Mouse (Mus musculus): ENCODE measurements at regions not wholly inside any gene's neighbourhood (a gene's known extent, or its start where the extent isn't known, plus 50 kb on each side); places are given as distances from the start of the nearest gene placed in this dataset.

DNA sequence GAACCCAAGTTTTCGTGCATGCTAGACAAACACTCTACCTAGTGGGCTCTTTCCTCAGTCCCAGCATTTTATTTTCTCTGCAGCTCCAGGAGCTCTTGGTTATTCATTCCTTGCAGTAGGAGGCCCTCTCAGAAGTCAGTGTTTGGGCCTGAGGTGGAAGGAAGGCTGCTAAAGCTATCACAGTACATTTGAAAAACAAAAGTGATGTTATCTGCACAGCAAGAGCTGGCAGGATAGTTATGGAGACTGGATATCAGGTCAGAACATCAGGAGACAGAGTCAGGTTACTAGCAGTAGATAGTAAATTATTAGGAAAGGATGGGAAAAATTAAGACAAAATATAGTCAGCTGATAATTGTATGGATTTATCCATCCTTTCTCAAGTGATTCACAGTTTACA is 152.2 kb downstream of the Mtx2 start:
- DNase-seq (ENCODE audit: low spot score in 2 of 2) = no peak

DNA sequence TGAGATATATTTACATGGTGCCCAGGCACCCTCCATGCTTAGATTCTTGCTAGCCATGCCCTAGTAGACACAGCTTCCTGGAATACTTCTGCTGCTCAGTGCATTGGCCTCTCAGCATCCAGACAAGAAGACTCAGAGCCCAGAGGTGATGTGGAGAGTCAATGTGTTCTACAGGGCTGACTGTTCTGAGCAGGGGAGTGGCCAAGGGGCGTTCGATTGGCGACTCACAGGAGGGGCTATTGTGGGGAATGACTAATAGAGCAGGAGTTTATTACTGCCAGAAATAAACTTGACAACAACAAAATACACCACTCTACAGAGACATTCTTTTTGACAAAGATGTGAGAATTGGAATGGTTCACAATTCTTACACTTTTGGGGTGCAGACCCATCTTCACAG is 156.3 kb downstream of the Mtx2 start:
- no peak for DNase-seq (ENCODE audit: low spot score in 2 of 2)

GRCm38 (mm10) chr2:74993802-74994201 is 168.2 kb downstream of the Mtx2 start:
- no peak for DNase-seq (ENCODE audit: low spot score in 2 of 2)

GRCm38 (mm10) chr2:74994998-74995397 is 169.4 kb downstream of the Mtx2 start:
- no peak for DNase-seq (ENCODE audit: low spot score in 2 of 2)

DNA sequence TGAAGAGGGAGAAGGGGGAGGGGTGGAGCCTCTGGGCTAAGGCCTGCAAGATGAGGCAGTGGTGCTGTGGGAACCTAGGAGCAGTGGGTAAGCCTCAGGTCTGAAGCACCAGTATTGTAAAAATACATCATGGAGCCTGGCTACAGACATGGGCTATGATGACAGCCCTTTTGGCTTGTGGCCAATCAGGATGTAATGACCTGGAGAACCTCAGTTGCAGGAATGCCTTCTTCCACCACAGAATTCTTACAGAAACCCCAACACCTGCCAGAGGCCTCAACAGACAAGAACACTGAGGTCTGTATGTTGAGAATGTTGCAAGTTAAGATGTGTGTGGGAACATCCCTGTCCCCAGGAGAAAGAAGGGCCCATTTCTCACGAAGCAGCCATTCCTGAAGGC is 172.1 kb downstream of the Mtx2 start:
- DNase-seq (ENCODE audit: low spot score in 2 of 2) = no peak

GRCm38 (mm10) chr2:75000368-75000796 is 174.8 kb downstream of the Mtx2 start:
- DNase-seq (ENCODE audit: low spot score in 2 of 2) = no peak

GRCm38 (mm10) chr2:75002562-75002961 is 177.0 kb downstream of the Mtx2 start:
- DNase-seq (ENCODE audit: low spot score in 2 of 2) = no peak

GRCm38 (mm10) chr2:75008116-75008515 is 182.5 kb downstream of the Mtx2 start:
- no peak for DNase-seq (ENCODE audit: low spot score in 2 of 2)

DNA sequence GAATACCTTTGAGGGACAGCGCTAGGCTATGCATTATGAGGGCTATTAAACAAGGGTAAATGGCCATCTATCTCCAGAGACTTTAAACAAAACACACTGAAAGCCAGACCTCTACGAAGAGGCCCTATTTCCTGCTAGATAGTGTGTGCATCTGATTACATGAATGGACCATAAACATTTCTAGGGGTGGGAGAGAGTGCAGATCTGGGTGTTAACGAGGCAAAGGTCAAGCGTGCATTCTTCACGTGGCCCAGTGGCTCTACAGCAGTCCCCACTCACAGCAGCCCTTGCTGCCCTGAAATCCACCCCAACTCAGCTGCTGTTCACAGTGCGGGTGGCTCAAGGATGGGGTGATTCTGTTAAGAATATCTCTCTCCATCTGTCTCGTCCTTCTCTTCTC is 185.0 kb downstream of the Mtx2 start:
- no peak for DNase-seq (ENCODE audit: low spot score in 2 of 2)

DNA sequence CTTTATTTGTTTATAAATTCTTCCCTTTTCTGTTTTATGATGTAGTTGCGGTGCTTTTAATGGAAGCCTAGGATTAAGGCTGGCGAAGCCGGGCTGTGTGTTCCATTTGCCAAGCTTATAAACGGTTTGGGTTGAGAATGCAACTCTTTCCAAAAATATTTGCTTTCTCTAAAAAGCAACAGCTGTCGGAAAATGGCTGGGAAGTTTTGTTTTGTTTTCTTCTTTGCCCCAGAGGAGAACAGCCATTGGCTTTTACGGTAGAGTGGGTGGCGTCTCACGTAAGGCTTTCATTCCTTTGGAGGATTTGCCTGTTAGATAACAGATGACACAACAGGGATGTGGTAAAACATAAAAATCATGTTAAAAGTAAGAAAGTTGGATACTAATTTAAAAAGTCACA is 186.4 kb downstream of the Mtx2 start:
- DNase-seq (ENCODE audit: low spot score in 2 of 2) = no peak

DNA sequence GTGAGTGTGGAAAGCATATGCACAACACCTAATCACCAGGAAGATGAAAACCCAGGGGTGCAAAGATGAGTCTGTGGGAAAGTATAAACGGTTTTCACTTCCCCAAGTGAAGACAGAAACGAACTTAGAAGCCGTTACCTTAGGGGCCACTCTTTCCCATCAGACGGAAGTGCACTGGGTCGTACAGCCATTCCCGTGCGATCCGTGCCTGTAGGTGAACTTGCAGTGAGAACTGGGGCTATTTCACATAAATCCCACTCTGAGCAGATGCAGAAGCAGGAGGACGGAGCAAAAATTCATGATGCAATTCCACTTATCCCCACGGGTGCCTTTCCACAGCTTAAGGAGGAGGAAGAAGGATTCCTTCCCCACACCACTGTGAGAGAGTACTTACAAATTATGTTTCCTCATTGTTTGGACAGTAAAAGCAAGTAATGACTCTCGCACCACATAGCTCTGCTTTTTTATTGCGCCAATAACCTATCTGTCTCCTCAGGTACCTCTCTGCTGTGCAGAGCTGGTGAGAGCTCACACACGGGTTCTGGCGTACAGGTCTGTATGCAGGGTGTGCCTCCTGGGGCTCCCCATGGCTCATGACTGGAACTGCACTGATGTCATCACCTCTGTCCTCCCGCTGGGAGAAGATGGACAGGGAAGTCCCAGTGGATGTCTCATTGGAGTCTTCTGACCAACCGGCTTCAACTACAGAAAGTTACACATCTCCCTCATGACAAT is 189.6 kb downstream of the Mtx2 start:
- DNase-seq (ENCODE audit: low spot score in 2 of 2) = no peak

DNA sequence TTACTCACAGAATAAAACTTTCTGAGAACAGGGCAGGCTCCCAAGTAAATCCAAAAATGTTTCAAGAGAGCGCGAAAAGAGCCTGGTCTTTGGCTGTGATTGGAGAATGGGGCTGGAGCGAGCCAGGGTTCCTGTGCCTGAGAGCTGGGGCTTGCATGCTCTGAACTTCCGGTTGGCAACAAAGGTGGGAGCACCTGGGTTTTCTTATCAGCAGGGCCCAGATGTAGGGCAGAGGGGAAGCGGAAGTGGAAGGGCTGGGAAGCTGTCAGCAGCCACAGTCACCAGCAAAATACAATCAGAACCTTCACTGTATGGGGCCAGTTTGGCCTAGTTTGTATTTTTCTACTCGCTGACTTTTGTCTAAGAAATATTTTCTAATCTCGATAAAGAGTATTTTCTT is 193.9 kb downstream of the Mtx2 start:
- no peak for DNase-seq (ENCODE audit: low spot score in 2 of 2)

GRCm38 (mm10) chr2:75021639-75022038 is 196.0 kb downstream of the Mtx2 start:
- DNase-seq (ENCODE audit: low spot score in 2 of 2) = no peak

DNA sequence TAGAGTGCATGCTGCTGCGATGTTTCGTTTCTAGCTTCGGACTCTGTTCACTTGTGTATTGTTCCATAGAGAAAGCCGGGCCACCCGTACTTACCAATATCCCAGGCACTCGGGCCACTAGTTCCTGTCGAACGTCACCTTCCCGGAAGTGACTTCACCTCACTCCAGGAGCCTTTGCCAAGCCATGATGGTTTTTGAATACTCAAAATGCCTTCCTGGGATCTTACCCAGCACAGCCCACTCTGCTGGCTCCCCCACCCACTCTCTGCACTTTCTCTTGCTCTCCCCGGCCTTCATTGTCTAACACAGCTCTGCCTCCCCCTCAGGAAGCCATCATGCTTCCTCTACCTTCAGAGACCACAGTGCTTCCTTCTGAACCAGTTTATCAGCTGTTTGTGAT is 202.5 kb downstream of the Mtx2 start:
- no peak for DNase-seq (ENCODE audit: low spot score in 2 of 2)

GRCm38 (mm10) chr2:75029089-75029693 is 203.6 kb downstream of the Mtx2 start:
- no peak for DNase-seq (ENCODE audit: low spot score in 2 of 2)

DNA sequence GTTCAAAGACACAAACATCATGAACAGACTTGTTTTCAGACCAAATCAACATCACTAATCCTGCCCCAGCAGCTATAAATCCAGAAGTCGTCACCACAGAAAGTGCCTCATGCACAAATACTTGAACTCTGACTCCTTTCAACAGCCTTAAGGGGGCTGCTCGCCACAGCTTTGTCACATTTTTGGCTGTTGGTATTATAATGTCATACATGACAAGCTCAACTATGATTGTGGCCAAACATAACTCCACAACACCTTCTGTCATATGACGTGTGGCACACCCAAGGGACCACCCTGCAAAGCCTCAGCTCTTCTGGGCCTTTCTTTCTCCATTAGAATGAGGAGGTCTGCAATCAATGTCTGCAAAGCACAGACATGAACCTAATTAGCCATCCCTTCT is 209.1 kb downstream of the Mtx2 start:
- no peak for DNase-seq (ENCODE audit: low spot score in 2 of 2)

GRCm38 (mm10) chr2:75039066-75039465 is 213.5 kb downstream of the Mtx2 start:
- no peak for DNase-seq (ENCODE audit: low spot score in 2 of 2)

- DNase-seq (ENCODE audit: low spot score in 2 of 2) = no peak
Measured at GRCm38 (mm10) chr2:75046892-75047291, 221.3 kb downstream of the Mtx2 start.

- DNase-seq (ENCODE audit: low spot score in 2 of 2) = no peak
Measured at GRCm38 (mm10) chr2:75048071-75048470, 222.5 kb downstream of the Mtx2 start.

- DNase-seq (ENCODE audit: low spot score in 2 of 2) = no peak
Measured at GRCm38 (mm10) chr2:75054474-75055186, 229.0 kb downstream of the Mtx2 start.

GRCm38 (mm10) chr2:75055187-75055543 is 229.6 kb downstream of the Mtx2 start:
- peak in 1 of 2 experiments; percentile 20 for DNase-seq (ENCODE audit: low spot score in 2 of 2)

DNA sequence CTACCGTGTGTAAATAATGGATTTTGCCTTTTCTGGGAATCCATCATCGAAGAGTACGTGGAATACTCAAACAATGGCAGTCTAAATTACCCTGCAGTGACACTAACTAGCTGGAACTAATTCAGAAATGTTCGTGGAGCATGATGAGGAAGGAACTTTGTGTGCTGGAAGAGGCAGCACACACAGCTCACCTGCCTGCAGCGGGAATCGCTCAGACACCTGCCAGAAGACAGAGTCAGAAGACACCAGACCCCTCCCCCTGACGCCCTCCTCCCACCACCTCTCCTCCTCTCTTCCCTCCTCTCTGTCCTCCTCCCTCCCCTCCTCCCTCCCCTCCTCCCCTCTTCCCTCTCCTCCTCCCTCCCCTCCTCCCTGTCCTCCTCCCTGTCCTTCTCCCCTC is 235.4 kb downstream of the Mtx2 start:
- DNase-seq (ENCODE audit: low spot score in 2 of 2) = no peak

Data from frontal cortex, postnatal 25 days (tissue).